35 mouse cellular contexts compared by ENCODE assay signal in genomic region chr4:116219056-116219455, GRCm38 (mm10). TPM values are rescaled to one million over a fixed set of nuclear protein-coding genes. Genes with fewer than 3 reads are reported as not detected.
A peak's percentile ranks its signal among the peaks of the same experiment; 100 is the strongest.
DNase-seq lines count a peak whose midpoint lies in the region; ATAC-seq and TF ChIP-seq lines count a peak whose summit lies in the region.
"Had no signal": no experiment of that assay in that cellular context is flagged by ENCODE, and none has a peak within 500 bp of the region (broad histone marks: within the 10 kb centered on the region; RNA-seq: fewer than 3 reads in every experiment).

No protein-coding gene starts in this region.

- no peak for TF ChIP-seq CTCF in thymus, adult 2 months (IDR thresholded peaks at IDR 0.05; ENCODE audit: borderline replicate concordance, control insufficient read depth, extremely low read depth, insufficient read depth, low read length, poor library complexity)

- H3K4me3 ChIP-seq in forebrain, embryonic 13.5 days, result no peak overlapping the region
- H3K4me3 ChIP-seq in forebrain, embryonic 15.5 days, result no peak overlapping the region
- H3K4me3 ChIP-seq in kidney, embryonic 15.5 days (replicated peaks), result no peak overlapping the region
- H3K4me3 ChIP-seq in brown adipose tissue, adult 24 weeks (ENCODE audit: insufficient read depth, low read depth, low read length), result no peak overlapping the region
- H3K4me3 ChIP-seq in embryonic facial prominence, embryonic 12.5 days, result no peak overlapping the region
- H3K4me3 ChIP-seq in thymus, adult 2 months (ENCODE audit: control insufficient read depth, insufficient read depth, low read length), result no peak overlapping the region
- H3K4me3 ChIP-seq: gastrocnemius, adult 2 months; heart, adult 2 months; hindbrain, embryonic 15.5 days; layer of hippocampus, adult 2 months; left cerebral cortex, adult 2 months; limb, embryonic 13.5 days; lung, embryonic 15.5 days; midbrain, embryonic 15.5 days had no signal

- no peak for TF ChIP-seq POLR2A in thymus, adult 2 months (IDR thresholded peaks at IDR 0.05; ENCODE audit: control insufficient read depth, extremely low read depth, insufficient read depth, low read length, poor library complexity)

- DNase-seq in kidney, postnatal 25 days, result no peak
- DNase-seq in thymus, adult 2 months, result no peak
- DNase-seq: adrenal gland, postnatal 36 days; B cell, adult 2 months; gastrocnemius, adult 2 months; gastrocnemius, postnatal 36 days; heart, adult 2 months; heart, postnatal 4 days; kidney, adult 11 months; kidney, postnatal 36 days; lung, postnatal 4 days; right cerebral cortex, adult 18-20 months; right cerebral cortex, postnatal 4 days had no signal

- H3K36me3 ChIP-seq in forebrain, embryonic 13.5 days (ENCODE audit: poor library complexity, severe bottlenecking), result no peaks in the 10 kb centered on the region
- no peaks in the 10 kb centered on the region for H3K36me3 ChIP-seq in forebrain, embryonic 15.5 days
- H3K36me3 ChIP-seq in kidney, embryonic 15.5 days, result no peaks in the 10 kb centered on the region
- no peaks in the 10 kb centered on the region for H3K36me3 ChIP-seq in embryonic facial prominence, embryonic 12.5 days
- H3K36me3 ChIP-seq in thymus, adult 2 months (ENCODE audit: control insufficient read depth, insufficient read depth, low read length), result no peaks in the 10 kb centered on the region
- H3K36me3 ChIP-seq: hindbrain, embryonic 15.5 days; limb, embryonic 13.5 days; lung, embryonic 15.5 days; midbrain, embryonic 15.5 days had no signal

- H3K4me1 ChIP-seq in forebrain, embryonic 13.5 days, result peaks cover 8% of the 10 kb centered on the region
- H3K4me1 ChIP-seq in forebrain, embryonic 15.5 days, result peaks cover 8% of the 10 kb centered on the region
- peaks cover 14% of the 10 kb centered on the region for H3K4me1 ChIP-seq in kidney, embryonic 15.5 days
- no peaks in the 10 kb centered on the region for H3K4me1 ChIP-seq in brown adipose tissue, adult 24 weeks (ENCODE audit: control insufficient read depth, insufficient read depth, insufficient read length, low read length)
- 0 out of 2 replicates have a peak, but pooled peaks cover 3% of the 10 kb centered on the region for H3K4me1 ChIP-seq in embryonic facial prominence, embryonic 12.5 days
- H3K4me1 ChIP-seq in thymus, adult 2 months (replicated peaks; ENCODE audit: control insufficient read depth, insufficient read depth, low read length), result peaks cover 5% of the 10 kb centered on the region

- 73% methylated on average over 1 of the region's 1 CpGs for WGBS in forebrain, embryonic 13.5 days
- WGBS in forebrain, embryonic 15.5 days, result 75% methylated on average over 1 of the region's 1 CpGs
- WGBS in kidney, embryonic 15.5 days, result 84% methylated on average over 1 of the region's 1 CpGs
- WGBS in embryonic facial prominence, embryonic 12.5 days, result 71% methylated on average over 1 of the region's 1 CpGs
- WGBS in thymus, adult 2 months, result 96% methylated on average over 1 of the region's 1 CpGs

- H3K9ac ChIP-seq in forebrain, embryonic 13.5 days, result no peak overlapping the region
- no peak overlapping the region for H3K9ac ChIP-seq in forebrain, embryonic 15.5 days (replicated peaks)
- no peak overlapping the region for H3K9ac ChIP-seq in kidney, embryonic 15.5 days
- H3K9ac ChIP-seq in embryonic facial prominence, embryonic 12.5 days, result no peak overlapping the region
- H3K9ac ChIP-seq: hindbrain, embryonic 15.5 days; limb, embryonic 13.5 days; lung, embryonic 15.5 days; midbrain, embryonic 15.5 days had no signal

- ATAC-seq in forebrain, embryonic 13.5 days, result no peak
- no peak for ATAC-seq in forebrain, embryonic 15.5 days (replicated peaks)
- no peak for ATAC-seq in kidney, embryonic 15.5 days (replicated peaks; ENCODE audit: low FRiP score)
- no peak for ATAC-seq in embryonic facial prominence, embryonic 12.5 days (ENCODE audit: insufficient number of reproducible peaks, insufficient read depth, low FRiP score, low TSS enrichment)
- ATAC-seq: forebrain, embryonic 14.5 days; inflammation-experienced regulatory T-cells, adult 6 months; midbrain, embryonic 15.5 days had no signal

- no peak overlapping the region for H3K4me2 ChIP-seq in forebrain, embryonic 13.5 days
- no peak overlapping the region for H3K4me2 ChIP-seq in forebrain, embryonic 15.5 days (replicated peaks)
- no peak overlapping the region for H3K4me2 ChIP-seq in kidney, embryonic 15.5 days
- H3K4me2 ChIP-seq in embryonic facial prominence, embryonic 12.5 days (replicated peaks), result no peak overlapping the region
- H3K4me2 ChIP-seq: hindbrain, embryonic 15.5 days; liver, embryonic 11.5 days; lung, embryonic 15.5 days; midbrain, embryonic 15.5 days had no signal

- H3K9me3 ChIP-seq in forebrain, embryonic 13.5 days (replicated peaks), result no peaks in the 10 kb centered on the region
- H3K9me3 ChIP-seq in forebrain, embryonic 15.5 days, result no peaks in the 10 kb centered on the region
- H3K9me3 ChIP-seq in kidney, embryonic 15.5 days (replicated peaks), result no peaks in the 10 kb centered on the region
- H3K9me3 ChIP-seq in embryonic facial prominence, embryonic 12.5 days, result no peaks in the 10 kb centered on the region
- H3K9me3 ChIP-seq: hindbrain, embryonic 15.5 days; limb, embryonic 13.5 days; lung, embryonic 15.5 days; midbrain, embryonic 15.5 days had no signal

- peak overlapping the region; percentile 100; the same call in 1 of the 2 replicates for H3K27ac ChIP-seq in forebrain, embryonic 13.5 days
- no peak overlapping the region for H3K27ac ChIP-seq in forebrain, embryonic 15.5 days (replicated peaks)
- 0 out of 2 replicates have a peak overlapping the region, but pooled peaks have one; percentile 37 for H3K27ac ChIP-seq in kidney, embryonic 15.5 days
- H3K27ac ChIP-seq in brown adipose tissue, adult 24 weeks (replicated peaks; ENCODE audit: low read depth, low read length), result 0 out of 2 replicates have a peak overlapping the region, but pooled peaks have one; percentile 8
- H3K27ac ChIP-seq in embryonic facial prominence, embryonic 12.5 days, result 0 out of 2 replicates have a peak overlapping the region, but pooled peaks have one; percentile 17
- no peak overlapping the region for H3K27ac ChIP-seq in thymus, adult 2 months (ENCODE audit: control insufficient read depth, insufficient read depth, low read length)
- H3K27ac ChIP-seq: left cerebral cortex, adult 2 months; stomach, postnatal 0 days had no signal

- no peaks in the 10 kb centered on the region for H3K27me3 ChIP-seq in forebrain, embryonic 13.5 days
- no peaks in the 10 kb centered on the region for H3K27me3 ChIP-seq in forebrain, embryonic 15.5 days
- H3K27me3 ChIP-seq in kidney, embryonic 15.5 days, result no peaks in the 10 kb centered on the region
- no peaks in the 10 kb centered on the region for H3K27me3 ChIP-seq in embryonic facial prominence, embryonic 12.5 days
- peaks cover 3% of the 10 kb centered on the region for H3K27me3 ChIP-seq in thymus, adult 2 months (ENCODE audit: control insufficient read depth, insufficient read depth, low read length)
- H3K27me3 ChIP-seq: hindbrain, embryonic 15.5 days; limb, embryonic 13.5 days; lung, embryonic 15.5 days; midbrain, embryonic 15.5 days had no signal

RNA-seq across cellular contexts. Expression of gene Pik3r3, which starts 2.4 kb away (rescaled TPM):
- polyA plus RNA-seq in forebrain, embryonic 13.5 days (2015; fragmentation: Nextera tagmentation; extraction: Ambion mirVana), result 81.8 and 85.3 TPM in 2 replicates
- 80.2 and 81.1 TPM in 2 replicates for polyA plus RNA-seq in forebrain, embryonic 15.5 days (2015; fragmentation: Nextera tagmentation; extraction: Ambion mirVana)
- 21.3 and 21.6 TPM in 2 replicates for polyA plus RNA-seq in kidney, embryonic 15.5 days (2015; fragmentation: Nextera tagmentation; extraction: Ambion mirVana)
- 3.0 and 4.6 TPM in 2 replicates for polyA plus RNA-seq in brown adipose tissue, adult 24 weeks (2012; ENCODE audit: insufficient read depth, insufficient read length, missing spikeins)
- 51.2 and 55.1 TPM in 2 replicates for polyA plus RNA-seq in embryonic facial prominence, embryonic 12.5 days (2016; fragmentation: Nextera tagmentation; extraction: Ambion mirVana)
- 26.0 and 26.3 TPM in 2 replicates for polyA plus RNA-seq in thymus, adult 2 months (2012; rRNA removed)

RNA-seq across cellular contexts. Expression of gene Gm49337, which starts 45.9 kb away (rescaled TPM):
- polyA plus RNA-seq in forebrain, embryonic 13.5 days (2015; fragmentation: Nextera tagmentation; extraction: Ambion mirVana), result not detected in 2 replicates
- polyA plus RNA-seq in forebrain, embryonic 15.5 days (2015; fragmentation: Nextera tagmentation; extraction: Ambion mirVana), result not detected in 2 replicates
- polyA plus RNA-seq in kidney, embryonic 15.5 days (2015; fragmentation: Nextera tagmentation; extraction: Ambion mirVana), result not detected in 2 replicates
- polyA plus RNA-seq in brown adipose tissue, adult 24 weeks (2012; ENCODE audit: insufficient read depth, insufficient read length, missing spikeins), result not detected in 2 replicates
- not detected in 2 replicates for polyA plus RNA-seq in embryonic facial prominence, embryonic 12.5 days (2016; fragmentation: Nextera tagmentation; extraction: Ambion mirVana)
- not detected in 2 replicates for polyA plus RNA-seq in thymus, adult 2 months (2012; rRNA removed)
- polyA plus RNA-seq: cortical plate, adult 2 months; embryonic facial prominence, embryonic 11.5 days; forebrain, embryonic 14.5 days; heart, adult 2 months; heart, embryonic 14.5 days; hindbrain, embryonic 15.5 days; inflammation-experienced regulatory T-cells, adult 6 months; kidney, embryonic 14.5 days; limb, embryonic 13.5 days; liver, embryonic 11.5 days; liver, embryonic 16.5 days; lung, embryonic 15.5 days; midbrain, embryonic 15.5 days; spleen, adult 2 months; stomach, postnatal 0 days; thymus, postnatal 0 days had no signal

RNA-seq across cellular contexts. Expression of gene 1700042G07Rik, which starts 45.9 kb away (rescaled TPM):
- polyA plus RNA-seq in forebrain, embryonic 13.5 days (2015; fragmentation: Nextera tagmentation; extraction: Ambion mirVana), result not detected in 2 replicates
- polyA plus RNA-seq in forebrain, embryonic 15.5 days (2015; fragmentation: Nextera tagmentation; extraction: Ambion mirVana), result not detected in 2 replicates
- polyA plus RNA-seq in kidney, embryonic 15.5 days (2015; fragmentation: Nextera tagmentation; extraction: Ambion mirVana), result not detected in 2 replicates
- not detected in 2 replicates for polyA plus RNA-seq in brown adipose tissue, adult 24 weeks (2012; ENCODE audit: insufficient read depth, insufficient read length, missing spikeins)
- polyA plus RNA-seq in embryonic facial prominence, embryonic 12.5 days (2016; fragmentation: Nextera tagmentation; extraction: Ambion mirVana), result not detected in 2 replicates
- polyA plus RNA-seq in thymus, adult 2 months (2012; rRNA removed), result not detected in 2 replicates
- polyA plus RNA-seq: cortical plate, adult 2 months; embryonic facial prominence, embryonic 11.5 days; forebrain, embryonic 14.5 days; heart, embryonic 14.5 days; hindbrain, embryonic 15.5 days; inflammation-experienced regulatory T-cells, adult 6 months; kidney, embryonic 14.5 days; limb, embryonic 13.5 days; liver, embryonic 11.5 days; liver, embryonic 16.5 days; lung, embryonic 15.5 days; midbrain, embryonic 15.5 days; spleen, adult 2 months; stomach, postnatal 0 days; thymus, postnatal 0 days had no signal

RNA-seq across cellular contexts. Expression of gene Tspan1, which starts 51.7 kb away (rescaled TPM):
- polyA plus RNA-seq in forebrain, embryonic 13.5 days (2015; fragmentation: Nextera tagmentation; extraction: Ambion mirVana), result 0.22 TPM in 1 of 2 replicates, not detected in the other
- 0.28 TPM in 1 of 2 replicates, not detected in the other for polyA plus RNA-seq in forebrain, embryonic 15.5 days (2015; fragmentation: Nextera tagmentation; extraction: Ambion mirVana)
- 2.1 and 6.4 TPM in 2 replicates for polyA plus RNA-seq in kidney, embryonic 15.5 days (2015; fragmentation: Nextera tagmentation; extraction: Ambion mirVana)
- polyA plus RNA-seq in brown adipose tissue, adult 24 weeks (2012; ENCODE audit: insufficient read depth, insufficient read length, missing spikeins), result not detected in 2 replicates
- 0.23 and 0.37 TPM in 2 replicates for polyA plus RNA-seq in embryonic facial prominence, embryonic 12.5 days (2016; fragmentation: Nextera tagmentation; extraction: Ambion mirVana)
- polyA plus RNA-seq in thymus, adult 2 months (2012; rRNA removed), result 3.0 and 4.1 TPM in 2 replicates
- polyA plus RNA-seq: forebrain, embryonic 14.5 days; inflammation-experienced regulatory T-cells, adult 6 months; spleen, adult 2 months had no signal

Comparison
In these comparisons a context has a peak if more than half of its experiments do, and no peak if none do; other contexts are left out.
1. H3K27ac ChIP-seq: peak in forebrain, embryonic 13.5 days (single experiment), kidney, embryonic 15.5 days (single experiment), brown adipose tissue, adult 24 weeks (single experiment) and embryonic facial prominence, embryonic 12.5 days (single experiment); none in forebrain, embryonic 15.5 days (single experiment) and thymus, adult 2 months (single experiment).